Mouse (Mus musculus): Measurements from ENCODE around the gene Kif17.
A peak's percentile ranks its signal among the peaks of the same experiment; 100 is the strongest.

Kif17 gene

GRCm38 (mm10) chr4:138342048-138342447 is 91.8 kb downstream of the Kif17 start:
- DNase-seq (ENCODE audit: low spot score): no peak

DNA sequence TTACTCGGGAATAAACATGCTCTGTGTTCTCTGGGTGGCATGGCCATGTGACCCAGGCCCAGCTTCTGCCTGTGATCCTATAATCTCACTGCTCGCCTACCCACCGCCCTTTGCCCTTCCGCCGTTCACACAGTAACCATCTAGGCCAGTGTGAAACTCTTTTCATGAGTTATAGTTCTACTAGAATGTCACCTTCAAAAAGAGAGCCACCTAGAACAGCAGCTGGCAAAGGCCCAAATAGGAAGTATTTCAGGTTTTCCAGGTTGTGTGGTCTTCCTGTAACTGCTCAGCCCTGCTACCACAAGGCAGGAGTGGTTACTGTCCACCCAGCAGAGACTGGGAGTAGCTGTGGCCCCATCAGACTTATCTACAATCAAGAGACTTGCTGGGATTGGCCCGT is 92.5 kb downstream of the Kif17 start:
- peak; percentile 38 for DNase-seq (ENCODE audit: low spot score)

DNA sequence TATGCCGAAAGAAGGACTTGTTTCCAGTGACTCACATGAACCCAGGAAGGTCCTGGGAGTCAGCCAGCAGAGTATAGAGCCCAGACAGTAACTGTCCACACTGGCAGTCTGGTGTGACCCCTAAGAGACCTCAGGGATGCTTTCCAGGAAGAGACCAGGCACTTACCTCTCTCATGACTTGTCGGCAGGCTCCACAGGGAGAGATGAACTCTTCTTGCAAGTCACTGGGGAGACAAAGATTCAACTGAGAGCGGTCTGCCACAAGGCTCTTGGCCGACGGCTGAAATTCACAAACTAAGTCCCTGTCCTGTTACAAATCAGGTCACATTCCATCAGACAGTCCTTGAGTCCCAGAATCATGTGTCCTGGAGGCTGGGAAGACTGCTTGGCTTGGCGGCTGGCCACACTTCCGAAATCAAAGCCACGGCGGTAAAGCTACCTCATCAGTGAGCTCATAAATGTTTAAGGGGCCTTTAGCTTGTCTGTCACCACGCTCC is 93.2 kb downstream of the Kif17 start:
- no peak for DNase-seq (ENCODE audit: low spot score)

GRCm38 (mm10) chr4:138344891-138345545 is 94.8 kb downstream of the Kif17 start:
- no peak for DNase-seq (ENCODE audit: low spot score)

DNA sequence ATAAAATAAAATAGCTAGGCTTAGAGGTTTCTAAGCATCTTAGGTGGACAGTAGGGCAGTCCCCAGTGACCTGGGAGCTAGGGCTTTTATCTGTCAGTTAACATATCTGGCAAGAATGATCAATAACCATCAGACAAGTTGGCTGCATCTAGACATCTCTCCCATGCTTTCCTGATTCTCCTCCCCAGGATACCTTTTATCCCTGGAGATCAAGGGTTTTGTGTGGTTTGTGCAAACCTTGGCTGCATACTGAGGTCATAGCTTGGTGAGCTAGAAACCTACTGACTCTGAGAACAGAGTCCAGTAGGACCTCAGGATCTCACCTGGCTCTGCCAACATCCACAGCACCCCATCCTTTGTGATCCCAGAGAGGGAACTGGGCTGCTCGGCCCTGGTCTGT is 97.0 kb downstream of the Kif17 start:
- no peak for DNase-seq (ENCODE audit: low spot score)

- DNase-seq (ENCODE audit: low spot score): no peak
Observed at GRCm38 (mm10) chr4:138348716-138349115, 98.5 kb downstream of the Kif17 start.

Data from urinary bladder, postnatal 25 days (tissue).